Mouse (Mus musculus): ENCODE data around the gene Shisa2. TPM values are rescaled to one million over a fixed set of nuclear protein-coding genes. Genes with fewer than 3 reads are reported as not detected.
"Not testable (repeated sequence)": the region's sequence is repeated elsewhere in the genome, so short reads cannot be mapped to it uniquely, and the experiment has no call there.

Shisa2 gene
- total RNA-seq (2021), result 1 to 10 TPM; 8.1 to 8.6 TPM

- intact Hi-C loops (cut with DNase I), result loop anchor here (10.0 kb wide), 1 partner anchor 240 kb away; no protein-coding TSS in a partner anchor
- DNase-seq, result peak; percentile 84
Measured at GRCm38 (mm10) chr14:59625158-59625805, at the start of gene Shisa2. TSS of gene Shisa2 (plus strand) at chr14:59625308.

- no peak for DNase-seq
- intact Hi-C loops (cut with DNase I), result no loop called here
Measured at GRCm38 (mm10) chr14:59576385-59576784, 48.7 kb upstream of the Shisa2 start.

- DNase-seq, result no peak
- intact Hi-C loops (cut with DNase I), result loop anchor here (10.0 kb wide), 1 partner anchor 644 kb away; no protein-coding TSS in a partner anchor
Measured at GRCm38 (mm10) chr14:59590614-59591013, 34.5 kb upstream of the Shisa2 start.

- intact Hi-C loops (cut with DNase I), result loop anchor here (10.0 kb wide), 1 partner anchor 643 kb away; no protein-coding TSS in a partner anchor
Measured at GRCm38 (mm10) chr14:59591901-59592300, 33.2 kb upstream of the Shisa2 start.

GRCm38 (mm10) chr14:59592593-59592992 lies 32.5 kb upstream of the Shisa2 start:
- DNase-seq, result no peak
- intact Hi-C loops (cut with DNase I), result loop anchor here (10.0 kb wide), 1 partner anchor 642 kb away; no protein-coding TSS in a partner anchor

More at GRCm38 (mm10) chr14:59591901-59592300, 33.2 kb upstream of the Shisa2 start:
- DNase-seq, result no peak

- intact Hi-C loops (cut with DNase I), result loop anchor here (10.0 kb wide), 1 partner anchor 640 kb away; no protein-coding TSS in a partner anchor
- no peak for DNase-seq
Measured at GRCm38 (mm10) chr14:59594988-59595387, 30.1 kb upstream of the Shisa2 start.

- DNase-seq, result peak; percentile 94
- intact Hi-C loops (cut with DNase I), result loop anchor here (10.0 kb wide), 1 partner anchor 637 kb away; no protein-coding TSS in a partner anchor
Measured at GRCm38 (mm10) chr14:59597398-59598259, 27.5 kb upstream of the Shisa2 start, which contains the start of gene Cdadc1. TSS of gene Cdadc1 (minus strand) at chr14:59597959.

GRCm38 (mm10) chr14:59598260-59598627 lies 26.9 kb upstream of the Shisa2 start:
- intact Hi-C loops (cut with DNase I), result loop anchor here (10.0 kb wide), 1 partner anchor 637 kb away; no protein-coding TSS in a partner anchor

GRCm38 (mm10) chr14:59604002-59604645 lies 21.0 kb upstream of the Shisa2 start:
- intact Hi-C loops (cut with DNase I), result loop anchor here (2.0 to 5.0 kb wide), 2 partner anchors 413 to 1093 kb away; no protein-coding TSS in a partner anchor
- DNase-seq, result peak; percentile 11

More at GRCm38 (mm10) chr14:59598260-59598627, 26.9 kb upstream of the Shisa2 start:
- no peak for DNase-seq

GRCm38 (mm10) chr14:59605671-59606353 lies 19.3 kb upstream of the Shisa2 start:
- DNase-seq, result peak; percentile 76
- intact Hi-C loops (cut with DNase I), result loop anchor here (2.0 kb wide), 1 partner anchor 411 kb away; no protein-coding TSS in a partner anchor

GRCm38 (mm10) chr14:59607021-59607420 lies 18.1 kb upstream of the Shisa2 start:
- no peak for DNase-seq
- intact Hi-C loops (cut with DNase I), result no loop called here

- intact Hi-C loops (cut with DNase I), result loop anchor here (10.0 kb wide), 1 partner anchor 332 kb away; no protein-coding TSS in a partner anchor
- peak; percentile 83 for DNase-seq
Measured at GRCm38 (mm10) chr14:59612920-59613625, 12.0 kb upstream of the Shisa2 start.

GRCm38 (mm10) chr14:59614149-59614548 lies 11.0 kb upstream of the Shisa2 start:
- intact Hi-C loops (cut with DNase I), result loop anchor here (10.0 kb wide), 1 partner anchor 331 kb away; no protein-coding TSS in a partner anchor

GRCm38 (mm10) chr14:59616802-59617201 lies 8.3 kb upstream of the Shisa2 start:
- no peak for DNase-seq
- intact Hi-C loops (cut with DNase I), result loop anchor here (10.0 kb wide), 1 partner anchor 328 kb away; no protein-coding TSS in a partner anchor

More at GRCm38 (mm10) chr14:59614149-59614548, 11.0 kb upstream of the Shisa2 start:
- DNase-seq, result not testable (repeated sequence)

GRCm38 (mm10) chr14:59624326-59624885 lies 702 bp upstream of the Shisa2 start:
- no peak for DNase-seq
- intact Hi-C loops (cut with DNase I), result loop anchor here (10.0 kb wide), 1 partner anchor 240 kb away; no protein-coding TSS in a partner anchor

GRCm38 (mm10) chr14:59625806-59626364 lies 777 bp downstream of the Shisa2 start:
- intact Hi-C loops (cut with DNase I), result loop anchor here (10.0 kb wide), 1 partner anchor 239 kb away; no protein-coding TSS in a partner anchor
- peak; percentile 82 for DNase-seq

- intact Hi-C loops (cut with DNase I), result loop anchor here (10.0 kb wide), 1 partner anchor 238 kb away; no protein-coding TSS in a partner anchor
Measured at GRCm38 (mm10) chr14:59626711-59627110, 1.6 kb downstream of the Shisa2 start.

GRCm38 (mm10) chr14:59627142-59627680 lies 2.1 kb downstream of the Shisa2 start:
- intact Hi-C loops (cut with DNase I), result loop anchor here (10.0 kb wide), 1 partner anchor 238 kb away; no protein-coding TSS in a partner anchor
- peak; percentile 19 for DNase-seq

More at GRCm38 (mm10) chr14:59626711-59627110, 1.6 kb downstream of the Shisa2 start:
- peak; percentile 50 for DNase-seq
